Mouse (Mus musculus): ENCODE data around the gene Fut8. TPM values are rescaled to one million over a fixed set of nuclear protein-coding genes. Genes with fewer than 3 reads are reported as not detected.

Fut8 gene
- polyA plus RNA-seq, 1 experiment: 11.8 TPM

DNA sequence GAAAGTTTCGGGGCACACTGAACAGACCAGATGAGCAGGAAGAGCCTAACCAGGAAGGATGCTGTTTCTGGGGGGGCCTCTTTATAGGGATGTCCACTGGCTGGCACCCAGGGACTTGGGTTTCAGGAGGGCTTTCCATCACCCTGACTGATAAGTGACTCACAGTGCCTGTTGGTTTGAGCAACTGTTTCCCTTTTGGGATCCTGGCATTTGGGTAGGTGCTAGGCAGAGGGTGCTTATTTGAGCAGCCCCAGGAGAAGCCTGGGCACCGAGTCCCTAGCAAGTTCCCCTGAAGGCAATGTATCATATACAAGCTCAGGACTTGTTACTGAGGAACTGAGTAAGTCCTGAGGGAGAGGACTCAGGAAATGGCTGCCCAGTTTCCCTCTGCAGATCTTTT is 267.5 kb downstream of the Fut8 start:
- no peak overlapping the region for H3ac ChIP-seq (ENCODE audit: control insufficient read depth, insufficient read length)
- H3K27me3 ChIP-seq (ENCODE audit: control insufficient read depth, insufficient read depth, insufficient read length): no peaks in the 10 kb centered on the region
- H3K36me3 ChIP-seq (ENCODE audit: control insufficient read depth, insufficient read depth): no peaks in the 10 kb centered on the region
- TF ChIP-seq MYOD1 (IDR thresholded peaks at IDR 0.05; ENCODE audit: control insufficient read depth in 1 of 3, insufficient read length in 2 of 3, low read depth in 2 of 3) (no peak), POLR2A (IDR thresholded peaks at IDR 0.05; ENCODE audit: insufficient read length, low read depth) (no peak), REST (IDR thresholded peaks at IDR 0.05; ENCODE audit: insufficient read depth, insufficient read length) (no peak), POLR2AphosphoS2 (IDR thresholded peaks at IDR 0.05; ENCODE audit: insufficient read length, low read depth) (no peak), USF1 (IDR thresholded peaks at IDR 0.05; ENCODE audit: low read depth) (no peak), MYOG (IDR thresholded peaks at IDR 0.05; ENCODE audit: control insufficient read depth in 1 of 3, insufficient read depth in 1 of 3, insufficient read length in 2 of 3, low read depth in 2 of 3) (no peak), SRF (IDR thresholded peaks at IDR 0.05; ENCODE audit: control insufficient read depth, insufficient read length, low read depth) (no peak), TCF3 (IDR thresholded peaks at IDR 0.05; ENCODE audit: insufficient read length, low read depth) (no peak), MAX (IDR thresholded peaks at IDR 0.05; ENCODE audit: low read depth) (no peak), TCF12 (IDR thresholded peaks at IDR 0.05; ENCODE audit: insufficient read depth, poor library complexity, severe bottlenecking) (no peak), CEBPB (IDR thresholded peaks at IDR 0.05; ENCODE audit: insufficient read depth, poor library complexity, severe bottlenecking) (no peak), E2F4 (IDR thresholded peaks at IDR 0.05; ENCODE audit: insufficient read depth) (no peak)
- no peak overlapping the region for H3K4me3 ChIP-seq
- H3K4me2 ChIP-seq (ENCODE audit: low read depth): no peak overlapping the region
- no peaks in the 10 kb centered on the region for H3K79me2 ChIP-seq (ENCODE audit: control insufficient read depth, insufficient read depth)

DNA sequence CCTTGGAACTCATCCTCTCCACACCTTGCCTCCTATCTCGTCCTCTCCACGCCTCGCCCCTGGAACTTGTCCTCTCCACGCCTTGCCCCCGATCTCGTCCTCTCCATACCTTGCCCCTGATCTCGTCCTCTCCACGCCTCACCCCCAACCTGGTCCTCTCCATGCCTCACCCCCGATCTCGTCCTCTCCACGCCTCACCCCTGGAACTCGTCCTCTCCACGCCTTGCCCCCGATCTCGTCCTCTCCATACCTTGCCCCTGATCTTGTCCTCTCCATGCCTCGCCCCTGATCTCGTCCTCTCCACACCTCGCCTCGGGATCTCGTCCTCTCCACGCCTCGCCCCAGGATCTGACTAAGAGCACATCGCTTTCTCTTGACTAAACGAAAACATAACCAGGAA is 269.8 kb downstream of the Fut8 start:
- TF ChIP-seq POLR2AphosphoS2 (IDR thresholded peaks at IDR 0.05; ENCODE audit: insufficient read length, low read depth): no peak
- TF ChIP-seq MYOD1 (IDR thresholded peaks at IDR 0.05; ENCODE audit: control insufficient read depth in 1 of 3, insufficient read length in 2 of 3, low read depth in 2 of 3): no peak
- TF ChIP-seq REST (IDR thresholded peaks at IDR 0.05; ENCODE audit: insufficient read depth, insufficient read length): no peak
- no peak for TF ChIP-seq TCF12 (IDR thresholded peaks at IDR 0.05; ENCODE audit: insufficient read depth, poor library complexity, severe bottlenecking)
- TF ChIP-seq MAX (IDR thresholded peaks at IDR 0.05; ENCODE audit: low read depth): no peak
- TF ChIP-seq POLR2A (IDR thresholded peaks at IDR 0.05; ENCODE audit: insufficient read length, low read depth): no peak
- TF ChIP-seq SRF (IDR thresholded peaks at IDR 0.05; ENCODE audit: control insufficient read depth, insufficient read length, low read depth): no peak
- TF ChIP-seq E2F4 (IDR thresholded peaks at IDR 0.05; ENCODE audit: insufficient read depth): no peak
- no peak for TF ChIP-seq MYOG (IDR thresholded peaks at IDR 0.05; ENCODE audit: control insufficient read depth in 1 of 3, insufficient read depth in 1 of 3, insufficient read length in 2 of 3, low read depth in 2 of 3)
- no peak for TF ChIP-seq TCF3 (IDR thresholded peaks at IDR 0.05; ENCODE audit: insufficient read length, low read depth)
- TF ChIP-seq USF1 (IDR thresholded peaks at IDR 0.05; ENCODE audit: low read depth): no peak
- no peak for TF ChIP-seq CEBPB (IDR thresholded peaks at IDR 0.05; ENCODE audit: insufficient read depth, poor library complexity, severe bottlenecking)
- no peaks in the 10 kb centered on the region for H3K27me3 ChIP-seq (ENCODE audit: control insufficient read depth, insufficient read depth, insufficient read length)
- H3K4me2 ChIP-seq (ENCODE audit: low read depth): no peak overlapping the region
- no peaks in the 10 kb centered on the region for H3K36me3 ChIP-seq (ENCODE audit: control insufficient read depth, insufficient read depth)
- no peak overlapping the region for H3K4me3 ChIP-seq
- H3K79me2 ChIP-seq (ENCODE audit: control insufficient read depth, insufficient read depth): no peaks in the 10 kb centered on the region
- no peak overlapping the region for H3ac ChIP-seq (ENCODE audit: control insufficient read depth, insufficient read length)

DNA sequence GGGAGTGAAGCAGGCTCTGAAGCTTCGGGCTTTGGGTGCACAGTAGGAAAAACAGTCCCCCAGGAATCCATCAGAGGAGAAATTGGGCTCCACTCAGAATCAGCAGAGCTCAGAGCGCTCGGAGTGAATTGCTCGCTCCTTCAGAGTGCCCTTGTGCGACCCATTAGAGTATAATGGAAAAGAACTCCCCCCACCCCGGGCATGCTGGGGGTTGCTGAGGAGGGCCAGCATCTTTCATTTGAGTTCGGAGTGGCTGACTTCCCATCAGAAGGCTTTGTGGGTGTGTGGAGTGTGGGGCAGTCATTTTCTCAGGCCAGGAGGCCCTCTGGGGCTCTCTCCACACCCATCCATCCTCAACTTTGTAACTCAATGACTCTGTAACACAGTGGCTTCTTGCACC is 272.8 kb downstream of the Fut8 start:
- H3ac ChIP-seq (ENCODE audit: control insufficient read depth, insufficient read length): no peak overlapping the region
- no peak overlapping the region for H3K4me2 ChIP-seq (ENCODE audit: low read depth)
- no peaks in the 10 kb centered on the region for H3K27me3 ChIP-seq (ENCODE audit: control insufficient read depth, insufficient read depth, insufficient read length)
- H3K79me2 ChIP-seq (ENCODE audit: control insufficient read depth, insufficient read depth): no peaks in the 10 kb centered on the region
- TF ChIP-seq CEBPB (IDR thresholded peaks at IDR 0.05; ENCODE audit: insufficient read depth, poor library complexity, severe bottlenecking) (no peak), MAX (IDR thresholded peaks at IDR 0.05; ENCODE audit: low read depth) (no peak), MYOD1 (IDR thresholded peaks at IDR 0.05; ENCODE audit: control insufficient read depth in 1 of 3, insufficient read length in 2 of 3, low read depth in 2 of 3) (no peak)
- H3K4me3 ChIP-seq: no peak overlapping the region
- no peaks in the 10 kb centered on the region for H3K36me3 ChIP-seq (ENCODE audit: control insufficient read depth, insufficient read depth)

DNA sequence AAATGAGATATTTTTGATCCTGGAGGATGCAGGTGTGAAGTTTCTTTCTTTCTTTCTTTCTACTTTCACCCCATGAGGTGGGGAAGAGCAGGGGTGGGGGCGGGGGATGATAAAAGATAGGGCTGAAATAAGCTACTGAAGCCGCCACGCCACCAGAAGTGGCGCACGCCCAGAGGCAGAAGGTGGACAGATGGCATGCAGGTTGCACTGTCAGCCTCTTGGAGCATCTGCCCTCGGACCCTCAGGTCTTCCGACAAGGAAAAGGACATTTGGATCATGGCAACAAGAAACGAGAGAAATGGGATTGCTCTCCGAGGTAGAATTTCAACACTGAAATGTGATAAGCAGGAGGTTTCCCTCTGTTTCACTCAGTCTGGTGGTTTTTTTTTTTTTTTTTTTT is 273.3 kb downstream of the Fut8 start:
- Histone ChIP-seq H3K4me2 (ENCODE audit: low read depth) (no peak overlapping the region), H3ac (ENCODE audit: control insufficient read depth, insufficient read length) (no peak overlapping the region), H3K4me3 (no peak overlapping the region), H3K36me3 (ENCODE audit: control insufficient read depth, insufficient read depth) (no peaks in the 10 kb centered on the region), H3K27me3 (ENCODE audit: control insufficient read depth, insufficient read depth, insufficient read length) (no peaks in the 10 kb centered on the region), H3K79me2 (ENCODE audit: control insufficient read depth, insufficient read depth) (no peaks in the 10 kb centered on the region)
- TF ChIP-seq MYOG (IDR thresholded peaks at IDR 0.05; ENCODE audit: control insufficient read depth in 1 of 3, insufficient read depth in 1 of 3, insufficient read length in 2 of 3, low read depth in 2 of 3): no peak
- TF ChIP-seq E2F4 (IDR thresholded peaks at IDR 0.05; ENCODE audit: insufficient read depth): no peak
- TF ChIP-seq REST (IDR thresholded peaks at IDR 0.05; ENCODE audit: insufficient read depth, insufficient read length): no peak

DNA sequence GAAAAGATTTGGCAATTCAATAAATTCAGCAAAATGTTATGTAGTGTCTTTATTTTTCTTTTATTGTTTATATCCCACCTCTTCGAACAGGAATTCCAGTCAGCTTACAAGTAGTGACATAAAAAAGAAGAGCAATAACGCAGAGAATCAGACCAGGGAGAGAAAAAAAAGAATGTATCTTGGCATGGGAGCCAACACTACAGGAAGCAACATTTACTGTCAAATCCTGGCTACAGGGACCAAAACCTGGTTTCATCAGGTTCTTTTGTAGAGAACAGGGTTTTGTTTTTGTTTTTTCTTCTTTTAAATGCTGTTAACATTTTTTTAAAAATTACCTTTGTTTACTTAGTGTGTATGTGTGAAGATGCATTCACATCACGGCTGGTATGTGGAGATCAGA is 273.7 kb downstream of the Fut8 start:
- H3K4me3 ChIP-seq: no peak overlapping the region

More for the DNA sequence above, 273.7 kb downstream of the Fut8 start:
- TF ChIP-seq TCF12 (IDR thresholded peaks at IDR 0.05; ENCODE audit: insufficient read depth, poor library complexity, severe bottlenecking): no peak
- no peak for TF ChIP-seq CEBPB (IDR thresholded peaks at IDR 0.05; ENCODE audit: insufficient read depth, poor library complexity, severe bottlenecking)
- TF ChIP-seq REST (IDR thresholded peaks at IDR 0.05; ENCODE audit: insufficient read depth, insufficient read length): no peak
- TF ChIP-seq MYOD1 (IDR thresholded peaks at IDR 0.05; ENCODE audit: control insufficient read depth in 1 of 3, insufficient read length in 2 of 3, low read depth in 2 of 3): no peak
- H3K4me2 ChIP-seq (ENCODE audit: low read depth): no peak overlapping the region
- no peaks in the 10 kb centered on the region for H3K79me2 ChIP-seq (ENCODE audit: control insufficient read depth, insufficient read depth)
- H3ac ChIP-seq (ENCODE audit: control insufficient read depth, insufficient read length): no peak overlapping the region
- H3K27me3 ChIP-seq (ENCODE audit: control insufficient read depth, insufficient read depth, insufficient read length): no peaks in the 10 kb centered on the region
- H3K36me3 ChIP-seq (ENCODE audit: control insufficient read depth, insufficient read depth): no peaks in the 10 kb centered on the region

All from myocyte (in vitro differentiated cells).